Mouse (Mus musculus): ENCODE results near the gene Map3k6.

DNA sequence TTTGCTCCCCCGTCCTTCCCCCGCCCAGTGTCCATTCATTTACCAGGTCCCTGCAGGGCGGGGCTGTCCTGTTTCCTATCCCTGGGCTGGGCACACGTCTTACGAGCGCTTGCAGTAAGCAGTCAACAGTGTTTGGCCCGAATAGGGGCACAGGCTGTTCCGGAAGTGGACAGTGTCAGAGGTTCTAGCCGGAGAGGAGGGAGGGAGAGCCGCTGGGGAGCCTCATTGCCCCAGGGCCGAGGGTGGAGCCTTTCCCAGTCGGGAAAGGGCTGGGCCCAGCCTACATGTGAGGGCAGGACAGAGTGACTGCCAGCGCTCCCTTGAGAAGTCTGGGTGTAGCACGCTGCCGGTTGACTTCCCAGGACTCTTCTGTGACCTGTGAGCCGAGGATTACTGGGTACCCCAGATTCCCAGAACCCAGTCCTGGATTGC lies at the start of gene Map3k6:
- TF ChIP-seq POLR2A (IDR thresholded peaks at IDR 0.05; ENCODE audit: low read depth, low read length) (no peak), CTCF (IDR thresholded peaks at IDR 0.05; ENCODE audit: extremely low read depth, insufficient read depth, insufficient read length, insufficient replicate concordance) (no peak)

Measured in spleen, adult 2 months (tissue).